Mouse (Mus musculus) erythroblast, embryonic 14.5 days (primary cell): ENCODE measurements around the gene Eif4g3. TPM values are rescaled to one million over a fixed set of nuclear protein-coding genes. Genes with fewer than 3 reads are reported as not detected.

Experiments
- H3K27me3 ChIP-seq: 2 replicates; pipeline ENCODE4 v1.6.1; 2012; ENCODE audit warnings: inconsistent platforms; ENCODE audit not compliant: control insufficient read depth
- H3K36me3 ChIP-seq: 2 replicates; pipeline ENCODE4 v1.6.1; 2012; ENCODE audit warnings: mild to moderate bottlenecking, inconsistent platforms; ENCODE audit not compliant: control insufficient read depth
- H3K4me1 ChIP-seq: 2 replicates; pipeline ENCODE4 v1.6.1; 2012; ENCODE audit warnings: inconsistent platforms; ENCODE audit not compliant: control insufficient read depth
- H3K4me3 ChIP-seq: replicated peaks from 2 replicates; pipeline ENCODE3; 2012; ENCODE audit warnings: moderate library complexity, mild to moderate bottlenecking, inconsistent platforms
- H3K9me3 ChIP-seq: 2 replicates; pipeline ENCODE4 v1.6.1; 2012; ENCODE audit warnings: low read length, inconsistent platforms, mixed read lengths; ENCODE audit not compliant: control insufficient read depth
- GATA1 ChIP-seq: IDR thresholded peaks from 2 replicates; pipeline ENCODE4 v1.6.1; 2012; ENCODE audit warnings: low read length, inconsistent platforms, mixed read lengths
- TAL1 ChIP-seq: IDR thresholded peaks from 3 replicates; pipeline ENCODE4 v1.6.1; 2012; ENCODE audit warnings: low read length, inconsistent platforms, mixed read lengths
- polyA plus RNA-seq: library from polyadenylated mRNA; stranded (reverse); fragments of >175 nt; gene quantifications from 2 replicates; pipeline ENCODE4 v1.2.3, GENCODE M21; 2012

Eif4g3 gene
- polyA plus RNA-seq, 1 experiment: 2.9 TPM

DNA sequence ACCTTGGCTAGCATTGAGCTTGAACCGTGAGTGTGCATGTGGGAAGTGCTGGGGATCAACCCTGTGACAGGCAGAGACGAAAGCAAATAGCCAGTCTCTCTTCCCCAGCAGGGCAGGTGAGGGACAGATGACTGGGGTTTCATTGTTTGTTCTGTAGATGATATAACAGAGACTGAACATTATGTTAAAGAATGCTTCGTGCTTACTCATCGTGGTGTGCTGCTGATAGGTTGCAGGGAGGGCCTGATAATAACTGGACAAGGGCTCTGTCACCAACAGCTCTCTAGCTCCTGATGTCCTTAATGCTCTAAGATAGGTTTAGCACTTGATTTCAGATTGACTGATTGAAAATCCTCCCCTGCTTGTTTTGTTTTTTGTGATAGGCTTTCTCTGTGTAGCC, 23.1 kb downstream of the Eif4g3 start:
- Histone ChIP-seq H3K27me3 (no peaks in the 10 kb centered on the region), H3K36me3 (peaks cover 60% of the 10 kb centered on the region), H3K4me1 (peaks cover 24% of the 10 kb centered on the region), H3K4me3 (no peak overlapping the region), H3K9me3 (no peaks in the 10 kb centered on the region)
- TF ChIP-seq TAL1 (no peak), GATA1 (no peak)

DNA sequence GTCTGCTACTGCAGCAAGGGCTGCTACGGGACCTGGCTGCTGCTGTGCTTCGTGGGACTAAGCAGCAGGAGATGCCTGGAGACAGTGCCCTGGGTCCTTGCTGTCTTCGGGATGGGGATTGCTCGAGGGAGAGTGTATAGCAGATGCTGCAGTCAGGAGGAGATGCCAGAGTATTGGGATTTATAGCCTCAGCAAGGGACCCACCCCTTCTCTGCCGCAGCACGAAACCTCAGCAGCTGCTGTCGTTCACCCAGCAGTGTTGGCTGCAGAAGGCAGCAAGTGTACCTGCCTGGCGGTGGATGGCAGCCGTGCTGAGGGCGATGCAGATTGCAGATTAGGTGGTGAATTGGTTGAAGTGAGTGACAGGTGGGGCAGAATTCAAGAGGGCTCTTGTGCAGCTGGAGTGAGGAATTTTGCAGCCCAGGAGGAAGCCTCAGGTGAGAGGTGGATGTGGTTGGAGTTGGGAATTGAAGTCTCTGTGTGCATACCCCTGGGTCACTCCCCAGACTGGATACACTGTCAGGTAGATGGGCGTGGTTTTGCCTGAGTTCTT, 24.3 kb downstream of the Eif4g3 start:
- peaks cover 51% of the 10 kb centered on the region for H3K36me3 ChIP-seq
- H3K27me3 ChIP-seq: no peaks in the 10 kb centered on the region
- no peak overlapping the region for H3K4me3 ChIP-seq
- TF ChIP-seq GATA1: no peak
- no peak for TF ChIP-seq TAL1
- H3K4me1 ChIP-seq: peaks cover 24% of the 10 kb centered on the region
- no peaks in the 10 kb centered on the region for H3K9me3 ChIP-seq

DNA sequence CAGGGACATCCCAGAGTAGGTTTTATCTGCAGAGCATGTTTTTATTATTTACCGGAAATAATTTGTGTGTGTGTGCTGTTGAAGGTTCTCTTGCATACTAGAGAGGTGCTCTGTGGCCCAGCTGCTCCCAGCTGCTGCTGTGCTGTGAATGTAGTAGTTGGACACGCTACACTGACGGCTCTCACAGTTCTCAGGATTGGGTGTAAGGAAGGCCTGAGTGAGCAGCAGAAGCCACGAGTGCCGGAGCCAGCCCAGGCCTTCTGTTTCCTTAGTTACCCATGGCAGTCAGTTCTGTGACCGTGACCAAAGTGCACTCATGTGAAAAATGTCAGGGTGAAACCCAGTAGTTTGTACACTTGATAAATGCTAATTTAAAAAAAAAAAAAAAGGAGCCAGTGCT, 25.2 kb downstream of the Eif4g3 start:
- Histone ChIP-seq H3K4me1 (peaks cover 25% of the 10 kb centered on the region), H3K36me3 (peaks cover 44% of the 10 kb centered on the region), H3K4me3 (no peak overlapping the region), H3K27me3 (no peaks in the 10 kb centered on the region), H3K9me3 (no peaks in the 10 kb centered on the region)
- no peak for TF ChIP-seq TAL1
- TF ChIP-seq GATA1: no peak

DNA sequence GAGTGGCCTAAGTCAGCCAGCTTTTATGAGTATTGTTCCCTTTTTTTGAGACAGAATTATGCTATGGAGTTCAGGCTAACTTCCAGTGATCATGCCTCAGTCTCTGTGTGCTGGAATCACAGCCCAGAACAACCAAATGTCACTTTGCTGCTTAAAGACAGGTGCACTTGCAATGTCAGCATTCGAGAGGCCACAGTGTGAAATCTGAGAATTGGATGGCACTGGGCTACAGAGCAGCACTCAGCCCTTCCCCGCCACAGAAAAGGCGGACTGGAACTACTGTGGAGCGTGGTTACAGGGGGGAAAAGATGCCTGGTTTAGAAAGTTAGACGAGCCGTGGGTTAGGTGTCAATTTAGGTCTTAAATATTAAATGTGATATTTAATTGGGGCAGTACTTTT, 27.4 kb downstream of the Eif4g3 start:
- no peaks in the 10 kb centered on the region for H3K9me3 ChIP-seq
- TF ChIP-seq TAL1 (no peak), GATA1 (no peak)
- no peak overlapping the region for H3K4me3 ChIP-seq
- H3K36me3 ChIP-seq: peaks cover 34% of the 10 kb centered on the region
- no peaks in the 10 kb centered on the region for H3K27me3 ChIP-seq
- peaks cover 40% of the 10 kb centered on the region for H3K4me1 ChIP-seq

DNA sequence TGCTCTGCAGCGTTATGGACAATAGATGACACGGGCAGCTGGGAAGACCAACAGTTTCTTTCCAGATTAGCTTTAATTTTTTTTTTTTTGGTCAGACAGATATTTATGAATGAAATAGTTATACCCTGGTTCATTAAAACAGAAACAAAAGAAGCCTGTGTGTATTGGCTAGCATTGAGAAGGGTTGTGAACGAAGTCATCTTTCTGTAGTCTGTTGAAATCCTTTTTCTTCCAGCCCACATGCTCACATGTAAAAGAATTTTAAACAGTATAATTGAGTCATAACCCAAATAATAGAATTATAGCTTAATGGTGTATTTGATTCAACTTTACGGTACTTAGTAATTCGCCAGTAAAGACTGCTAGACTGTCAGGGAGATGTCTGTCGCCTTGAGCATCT, 28.8 kb downstream of the Eif4g3 start:
- Histone ChIP-seq H3K36me3 (peaks cover 32% of the 10 kb centered on the region), H3K4me3 (no peak overlapping the region), H3K4me1 (peaks cover 29% of the 10 kb centered on the region), H3K27me3 (no peaks in the 10 kb centered on the region), H3K9me3 (no peaks in the 10 kb centered on the region)
- TF ChIP-seq TAL1: no peak
- no peak for TF ChIP-seq GATA1

DNA sequence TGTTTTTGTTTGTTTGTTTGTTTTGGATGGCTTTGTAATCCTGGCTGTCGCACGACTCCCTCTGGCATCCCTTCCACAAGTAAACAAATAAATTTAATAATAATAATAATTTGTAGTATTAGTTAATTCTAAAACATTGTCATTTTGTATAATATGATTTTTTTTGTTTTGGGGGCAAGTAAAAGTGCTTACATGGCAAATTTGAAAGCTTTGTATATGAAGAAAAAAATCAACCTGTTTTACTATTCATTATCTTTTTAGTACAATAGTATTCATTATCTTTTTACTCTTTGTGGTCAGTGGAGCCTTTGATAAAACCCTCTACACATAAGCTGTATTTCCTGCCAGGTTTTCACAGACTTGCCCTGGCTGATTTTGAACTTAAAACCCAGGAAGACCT, 29.9 kb downstream of the Eif4g3 start:
- H3K9me3 ChIP-seq: no peaks in the 10 kb centered on the region
- no peak for TF ChIP-seq GATA1
- TF ChIP-seq TAL1: no peak
- H3K4me1 ChIP-seq: peaks cover 23% of the 10 kb centered on the region
- peaks cover 32% of the 10 kb centered on the region for H3K36me3 ChIP-seq
- H3K27me3 ChIP-seq: no peaks in the 10 kb centered on the region
- no peak overlapping the region for H3K4me3 ChIP-seq

DNA sequence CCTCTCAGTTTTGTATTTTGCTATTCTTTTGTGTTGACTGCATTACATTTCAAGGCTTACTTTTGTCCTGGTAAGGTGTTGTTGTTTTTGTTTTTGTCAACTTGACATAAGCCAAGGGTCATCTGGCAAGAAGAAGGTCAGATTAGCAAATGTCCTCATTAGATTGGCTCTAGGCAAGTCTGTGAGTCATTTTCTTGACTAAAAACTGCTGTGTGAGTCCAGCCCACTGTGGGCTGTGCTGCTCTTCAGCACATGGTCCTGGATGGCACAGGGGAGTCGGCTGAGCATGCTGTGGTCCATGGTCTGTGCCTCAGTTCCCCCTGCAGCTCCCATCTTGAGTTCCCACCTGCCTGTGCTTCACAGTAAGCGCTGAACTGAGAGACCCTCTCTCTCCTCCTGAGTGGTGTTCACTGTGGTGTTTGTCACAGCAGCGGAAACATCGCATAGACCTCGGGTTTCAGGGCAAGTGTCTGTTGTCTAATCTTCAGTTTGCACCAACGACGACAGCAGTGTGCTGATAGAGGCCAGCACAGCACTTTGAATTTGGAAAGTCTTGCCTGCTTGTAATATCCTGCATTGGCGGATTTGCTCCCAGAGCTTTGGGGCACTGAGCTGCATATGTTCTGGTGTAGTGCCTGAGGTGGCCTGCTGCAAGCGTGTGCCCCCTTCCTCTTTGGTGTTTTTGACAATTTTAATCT, 30.7 kb downstream of the Eif4g3 start:
- peaks cover 39% of the 10 kb centered on the region for H3K36me3 ChIP-seq

DNA sequence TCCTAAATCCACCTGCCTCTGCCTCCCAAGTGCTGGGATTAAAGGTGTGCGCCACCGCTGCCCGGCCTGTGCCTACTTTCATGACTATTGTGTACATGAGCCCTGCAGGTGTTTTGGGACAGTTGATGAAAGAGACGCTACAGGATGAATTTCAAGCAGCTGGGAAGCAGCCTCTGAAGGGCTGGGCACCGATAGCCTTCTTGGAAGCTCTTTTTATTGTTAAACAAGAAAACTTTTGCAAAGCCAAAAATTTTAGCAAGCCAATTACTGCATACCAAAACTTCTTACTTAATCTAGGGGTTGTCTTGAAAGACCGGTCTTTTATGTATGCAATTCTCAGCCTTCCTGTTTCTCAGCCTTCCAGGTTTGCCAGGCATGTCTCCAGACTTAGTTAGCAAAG, 36.3 kb downstream of the Eif4g3 start:
- H3K36me3 ChIP-seq: peaks cover 61% of the 10 kb centered on the region
- no peaks in the 10 kb centered on the region for H3K27me3 ChIP-seq
- peaks cover 6% of the 10 kb centered on the region for H3K4me1 ChIP-seq
- H3K9me3 ChIP-seq: no peaks in the 10 kb centered on the region
- TF ChIP-seq TAL1 (no peak), GATA1 (no peak)
- no peak overlapping the region for H3K4me3 ChIP-seq

More for the DNA sequence above, 30.7 kb downstream of the Eif4g3 start:
- Histone ChIP-seq H3K9me3 (no peaks in the 10 kb centered on the region), H3K27me3 (no peaks in the 10 kb centered on the region), H3K4me1 (peaks cover 23% of the 10 kb centered on the region), H3K4me3 (no peak overlapping the region)
- TF ChIP-seq GATA1: no peak
- TF ChIP-seq TAL1: no peak

DNA sequence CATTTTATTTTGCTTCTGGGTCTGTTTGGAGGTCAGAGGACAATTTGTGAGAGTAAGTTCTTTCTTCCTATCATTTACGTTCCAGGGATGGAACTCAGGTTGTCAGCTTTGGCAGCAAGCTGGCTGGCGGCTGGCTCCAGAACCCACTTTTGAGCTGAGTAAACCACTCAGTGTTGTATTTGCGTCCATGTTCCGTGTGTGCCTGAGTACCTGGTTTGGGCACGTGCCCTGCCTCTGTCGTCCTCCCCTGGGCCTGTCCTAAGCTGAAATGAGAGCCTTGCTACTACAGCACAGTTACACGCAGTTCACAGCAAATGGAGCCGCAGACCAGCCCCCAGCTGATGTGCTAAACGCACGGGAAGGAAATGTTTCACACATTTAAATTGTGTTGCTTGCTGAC, 39.0 kb downstream of the Eif4g3 start:
- Histone ChIP-seq H3K36me3 (peaks cover 53% of the 10 kb centered on the region), H3K4me1 (no peaks in the 10 kb centered on the region; the same call in 1 of the 2 replicates), H3K27me3 (no peaks in the 10 kb centered on the region), H3K9me3 (no peaks in the 10 kb centered on the region), H3K4me3 (no peak overlapping the region)
- TF ChIP-seq GATA1 (no peak), TAL1 (no peak)
